Mouse (Mus musculus): Measurements from ENCODE around the gene Egfl8.

DNA sequence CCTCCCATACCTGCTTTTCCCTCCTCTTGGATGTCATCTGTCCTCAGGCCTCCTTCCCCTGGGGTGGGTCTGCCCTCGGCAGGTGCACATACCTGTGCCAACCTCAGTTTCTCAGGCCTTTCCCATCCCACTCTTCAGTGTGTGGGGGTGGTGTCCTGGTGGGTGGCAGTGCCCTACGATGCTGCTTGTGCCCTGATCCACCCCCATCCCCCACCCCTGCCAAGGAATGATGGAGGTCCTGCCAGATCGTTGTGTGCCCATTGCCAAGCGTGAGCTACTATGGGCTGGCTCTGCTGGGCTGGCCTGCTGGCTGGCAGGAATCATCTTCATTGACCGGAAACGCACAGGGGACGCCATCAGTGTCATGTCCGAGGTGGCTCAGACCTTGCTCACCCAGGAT, 4.7 kb downstream of the Egfl8 start:
- no peak for TF ChIP-seq TAL1 (IDR thresholded peaks at IDR 0.05; ENCODE audit: low read length)
- no peak for TF ChIP-seq GATA1 (IDR thresholded peaks at IDR 0.05; ENCODE audit: low read length)
